Mouse (Mus musculus) testis, adult 2 months (tissue): ENCODE results near the gene Sgta.

Experiments used
- CTCF ChIP-seq: fragments of 200-500 bp; IDR thresholded peaks from 2 replicates; pipeline ENCODE4 v1.5.1; 2012; ENCODE audit warnings: low read depth, mild to moderate bottlenecking, inconsistent platforms, low read length, moderate library complexity; ENCODE audit not compliant: control insufficient read depth, insufficient read depth, insufficient replicate concordance
- POLR2A ChIP-seq: fragments of 200-500 bp; IDR thresholded peaks from 2 replicates; pipeline ENCODE4 v1.6.1; 2012; ENCODE audit warnings: low read depth, mild to moderate bottlenecking, inconsistent platforms, low read length, moderate library complexity; ENCODE audit not compliant: control insufficient read depth

GRCm38 (mm10) chr10:80998778-80999177 is 61.2 kb downstream of the Sgta start:
- TF ChIP-seq CTCF (peak; percentile 58; the same call in 1 of the 2 replicates), POLR2A (no peak)
